Mouse (Mus musculus): ENCODE measurements around the gene Lrriq4. TPM values are rescaled to one million over a fixed set of nuclear protein-coding genes. Genes with fewer than 3 reads are reported as not detected.
A peak's percentile ranks its signal among the peaks of the same experiment; 100 is the strongest.

The Lrriq4 gene
- total RNA-seq (2021): not detected

GRCm38 (mm10) chr3:30644207-30644606 is at the start of gene Lrriq4:
TSS of gene Lrriq4 (plus strand) at chr3:30644507.
- no peak for DNase-seq (ENCODE audit: low spot score in 2 of 2)
- intact Hi-C loops (cut with DNase I): no loop called here

- peak; percentile 20 to 39 for DNase-seq (ENCODE audit: low spot score in 2 of 2)
- intact Hi-C loops (cut with DNase I): no loop called here
Observed at GRCm38 (mm10) chr3:30595111-30595832, 49.0 kb upstream of the Lrriq4 start.

- no peak for DNase-seq (ENCODE audit: low spot score in 2 of 2)
- intact Hi-C loops (cut with DNase I): no loop called here
Observed at GRCm38 (mm10) chr3:30597271-30597670, 47.0 kb upstream of the Lrriq4 start.

GRCm38 (mm10) chr3:30599711-30600545 is 44.4 kb upstream of the Lrriq4 start, which contains the start of gene Actrt3:
TSS of gene Actrt3 (minus strand) at chr3:30599939.
- intact Hi-C loops (cut with DNase I): loop anchor here (5.0 to 10.0 kb wide), 2 partner anchors 355 to 397 kb away; partner anchors contain the start of gene Prkci
- DNase-seq (ENCODE audit: low spot score in 2 of 2): peak; percentile 57 to 76

GRCm38 (mm10) chr3:30600717-30601116 is 43.6 kb upstream of the Lrriq4 start:
- intact Hi-C loops (cut with DNase I): loop anchor here (5.0 to 10.0 kb wide), 2 partner anchors 354 to 397 kb away; partner anchors contain the start of gene Prkci
- DNase-seq (ENCODE audit: low spot score in 2 of 2): peak; percentile 37 to 59

GRCm38 (mm10) chr3:30601175-30601574 is 43.1 kb upstream of the Lrriq4 start:
- DNase-seq (ENCODE audit: low spot score in 2 of 2): peak; percentile 89 to 95
- intact Hi-C loops (cut with DNase I): loop anchor here (5.0 to 10.0 kb wide), 2 partner anchors 354 to 396 kb away; partner anchors contain the start of gene Prkci

GRCm38 (mm10) chr3:30601610-30602064 is 42.7 kb upstream of the Lrriq4 start:
- no peak for DNase-seq (ENCODE audit: low spot score in 2 of 2)
- intact Hi-C loops (cut with DNase I): loop anchor here (2.0 to 10.0 kb wide), 3 partner anchors 191 to 396 kb away; partner anchors contain the start of genes Prkci and Sec62

- peak; percentile 98 to 99 for DNase-seq (ENCODE audit: low spot score in 2 of 2)
- intact Hi-C loops (cut with DNase I): loop anchor here (2.0 to 10.0 kb wide), 3 partner anchors 191 to 395 kb away; partner anchors contain the start of genes Prkci and Sec62
Observed at GRCm38 (mm10) chr3:30602065-30602739, 42.1 kb upstream of the Lrriq4 start, which contains the start of gene Mynn. TSS of gene Mynn (plus strand) at chr3:30602065.

GRCm38 (mm10) chr3:30602740-30603098 is 41.6 kb upstream of the Lrriq4 start:
- intact Hi-C loops (cut with DNase I): loop anchor here (2.0 to 10.0 kb wide), 3 partner anchors 190 to 395 kb away; partner anchors contain the start of genes Prkci and Sec62

GRCm38 (mm10) chr3:30603256-30603655 is 41.1 kb upstream of the Lrriq4 start:
- DNase-seq (ENCODE audit: low spot score in 2 of 2): no peak
- intact Hi-C loops (cut with DNase I): loop anchor here (2.0 to 10.0 kb wide), 3 partner anchors 190 to 394 kb away; partner anchors contain the start of genes Prkci and Sec62

More at GRCm38 (mm10) chr3:30602740-30603098, 41.6 kb upstream of the Lrriq4 start:
- no peak for DNase-seq (ENCODE audit: low spot score in 2 of 2)

GRCm38 (mm10) chr3:30608999-30609398 is 35.3 kb upstream of the Lrriq4 start:
- intact Hi-C loops (cut with DNase I): loop anchor here (10.0 kb wide), 1 partner anchor 346 kb away; no protein-coding TSS in a partner anchor
- DNase-seq (ENCODE audit: low spot score in 2 of 2): no peak

GRCm38 (mm10) chr3:30610930-30611329 is 33.4 kb upstream of the Lrriq4 start:
- intact Hi-C loops (cut with DNase I): no loop called here
- no peak for DNase-seq (ENCODE audit: low spot score in 2 of 2)

- DNase-seq (ENCODE audit: low spot score in 2 of 2): no peak
- intact Hi-C loops (cut with DNase I): no loop called here
Observed at GRCm38 (mm10) chr3:30620132-30620531, 24.2 kb upstream of the Lrriq4 start.

GRCm38 (mm10) chr3:30633681-30634080 is 10.6 kb upstream of the Lrriq4 start:
- intact Hi-C loops (cut with DNase I): no loop called here
- no peak for DNase-seq (ENCODE audit: low spot score in 2 of 2)

GRCm38 (mm10) chr3:30635629-30636028 is 8.7 kb upstream of the Lrriq4 start:
- DNase-seq (ENCODE audit: low spot score in 2 of 2): no peak
- intact Hi-C loops (cut with DNase I): no loop called here

- DNase-seq (ENCODE audit: low spot score in 2 of 2): no peak
- intact Hi-C loops (cut with DNase I): no loop called here
Observed at GRCm38 (mm10) chr3:30646761-30647160, 2.5 kb downstream of the Lrriq4 start.

- peak; percentile 8 to 12 for DNase-seq (ENCODE audit: low spot score in 2 of 2)
- intact Hi-C loops (cut with DNase I): no loop called here
Observed at GRCm38 (mm10) chr3:30647440-30648090, 3.3 kb downstream of the Lrriq4 start, which contains the start of gene Lrrc34. TSS of gene Lrrc34 (minus strand) at chr3:30647869.

- no peak for DNase-seq (ENCODE audit: low spot score in 2 of 2)
- intact Hi-C loops (cut with DNase I): no loop called here
Observed at GRCm38 (mm10) chr3:30648466-30648865, 4.2 kb downstream of the Lrriq4 start.
